Mouse (Mus musculus) testis, adult 2 months (tissue): ENCODE results near the gene Uvrag. TPM values are rescaled to one million over a fixed set of nuclear protein-coding genes. Genes with fewer than 3 reads are reported as not detected.

Experiments used
- H3K27ac ChIP-seq: fragments of 200-500 bp; 2 replicates; pipeline ENCODE4 v1.5.1; 2012; ENCODE audit warnings: low read depth, low read length; ENCODE audit not compliant: control insufficient read depth, insufficient read depth
- H3K27me3 ChIP-seq: fragments of 200-500 bp; 2 replicates; pipeline ENCODE4 v1.6.1; 2012; ENCODE audit warnings: mild to moderate bottlenecking, low read length, moderate library complexity; ENCODE audit not compliant: control insufficient read depth, insufficient read depth
- H3K36me3 ChIP-seq: fragments of 200-500 bp; 2 replicates; pipeline ENCODE4 v1.6.1; 2012; ENCODE audit warnings: mild to moderate bottlenecking, low read length; ENCODE audit not compliant: control insufficient read depth, insufficient read depth
- H3K4me1 ChIP-seq: fragments of 200-500 bp; 2 replicates; pipeline ENCODE4 v1.6.1; 2012; ENCODE audit warnings: low read length; ENCODE audit not compliant: control insufficient read depth, insufficient read depth
- H3K4me3 ChIP-seq: fragments of 200-500 bp; 2 replicates; pipeline ENCODE4 v1.5.1; 2012; ENCODE audit warnings: low read depth, mild to moderate bottlenecking, low read length, moderate library complexity, mixed read lengths; ENCODE audit not compliant: control insufficient read depth
- CTCF ChIP-seq: fragments of 200-500 bp; IDR thresholded peaks from 2 replicates; pipeline ENCODE4 v1.5.1; 2012; ENCODE audit warnings: low read depth, mild to moderate bottlenecking, inconsistent platforms, low read length, moderate library complexity; ENCODE audit not compliant: control insufficient read depth, insufficient read depth, insufficient replicate concordance
- POLR2A ChIP-seq: fragments of 200-500 bp; IDR thresholded peaks from 2 replicates; pipeline ENCODE4 v1.6.1; 2012; ENCODE audit warnings: low read depth, mild to moderate bottlenecking, inconsistent platforms, low read length, moderate library complexity; ENCODE audit not compliant: control insufficient read depth
- polyA plus RNA-seq: library from polyadenylated mRNA; depleted of rRNA; stranded (reverse); fragments of >200 nt; gene quantifications from 2 replicates; pipeline ENCODE4 v1.2.3, GENCODE M21; 2012

The Uvrag gene
- polyA plus RNA-seq, 1 experiment = 2.6 TPM

DNA sequence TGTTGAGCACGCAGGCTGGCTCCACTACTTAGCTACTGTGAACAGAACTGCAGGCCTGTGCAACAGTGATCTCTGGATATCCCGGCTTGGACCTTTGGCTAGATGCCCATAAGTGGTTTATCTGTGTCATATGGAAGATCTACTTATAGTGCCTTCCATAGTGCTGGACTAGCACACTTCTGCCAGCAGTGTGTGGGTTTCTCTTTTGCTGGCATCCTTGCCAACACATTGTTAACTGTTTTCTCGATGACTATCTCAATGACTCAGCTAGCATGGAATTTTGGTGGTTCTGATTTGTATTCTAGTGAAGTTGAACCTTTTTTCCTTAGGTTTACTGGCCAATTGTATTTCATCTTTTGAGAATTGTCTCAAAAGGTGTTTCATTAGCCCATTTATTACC lies 117.0 kb downstream of the Uvrag start:
- Histone ChIP-seq H3K36me3 (no peaks in the 10 kb centered on the region), H3K4me3 (no peak overlapping the region), H3K27ac (no peak overlapping the region), H3K27me3 (no peaks in the 10 kb centered on the region), H3K4me1 (no peaks in the 10 kb centered on the region)
- TF ChIP-seq CTCF = no peak

DNA sequence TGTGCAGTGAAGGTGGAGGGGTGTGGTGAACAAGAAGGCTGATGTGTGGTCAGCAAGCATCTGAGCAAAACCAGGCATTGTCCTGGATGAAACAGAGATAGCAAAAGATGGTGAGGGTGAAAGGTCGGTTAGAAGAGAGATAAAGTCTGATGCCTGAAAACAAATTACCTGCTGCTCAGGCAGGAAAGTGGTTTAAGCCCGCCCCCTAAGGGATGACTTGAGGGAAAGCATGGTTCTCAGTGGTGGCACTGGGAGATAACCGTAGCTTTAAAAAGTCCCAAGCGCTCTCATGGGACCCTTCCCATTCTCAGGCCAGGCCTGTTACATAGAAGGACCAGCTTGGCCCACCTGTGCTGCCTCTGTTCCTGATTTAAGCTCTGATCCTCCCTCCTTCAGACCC lies 119.7 kb downstream of the Uvrag start:
- Histone ChIP-seq H3K27me3 (no peaks in the 10 kb centered on the region), H3K27ac (no peak overlapping the region), H3K36me3 (no peaks in the 10 kb centered on the region), H3K4me3 (no peak overlapping the region), H3K4me1 (no peaks in the 10 kb centered on the region)
- no peak for TF ChIP-seq POLR2A
- TF ChIP-seq CTCF = no peak

DNA sequence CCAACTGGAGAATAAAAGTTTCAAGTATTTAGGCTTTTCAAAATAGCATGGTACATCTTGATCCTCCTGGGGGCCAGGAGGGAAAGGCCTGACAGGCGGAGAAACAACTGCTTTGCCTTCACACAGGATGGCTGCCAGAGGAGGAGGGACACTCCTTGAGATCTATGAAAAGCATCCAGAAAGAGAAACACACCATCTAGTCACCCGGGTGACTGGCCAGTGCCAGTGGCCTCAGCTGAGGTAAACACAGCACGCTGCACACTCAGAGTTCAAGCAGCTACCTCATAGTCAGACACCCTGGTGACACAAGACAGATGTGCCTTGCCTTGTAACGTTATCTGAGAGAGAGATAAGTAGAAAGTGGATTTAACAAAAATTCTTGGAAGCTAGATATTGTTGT lies 120.6 kb downstream of the Uvrag start:
- Histone ChIP-seq H3K27ac (no peak overlapping the region), H3K27me3 (no peaks in the 10 kb centered on the region), H3K4me3 (no peak overlapping the region), H3K36me3 (no peaks in the 10 kb centered on the region), H3K4me1 (peaks cover 3% of the 10 kb centered on the region)
- TF ChIP-seq POLR2A (no peak), CTCF (no peak)

DNA sequence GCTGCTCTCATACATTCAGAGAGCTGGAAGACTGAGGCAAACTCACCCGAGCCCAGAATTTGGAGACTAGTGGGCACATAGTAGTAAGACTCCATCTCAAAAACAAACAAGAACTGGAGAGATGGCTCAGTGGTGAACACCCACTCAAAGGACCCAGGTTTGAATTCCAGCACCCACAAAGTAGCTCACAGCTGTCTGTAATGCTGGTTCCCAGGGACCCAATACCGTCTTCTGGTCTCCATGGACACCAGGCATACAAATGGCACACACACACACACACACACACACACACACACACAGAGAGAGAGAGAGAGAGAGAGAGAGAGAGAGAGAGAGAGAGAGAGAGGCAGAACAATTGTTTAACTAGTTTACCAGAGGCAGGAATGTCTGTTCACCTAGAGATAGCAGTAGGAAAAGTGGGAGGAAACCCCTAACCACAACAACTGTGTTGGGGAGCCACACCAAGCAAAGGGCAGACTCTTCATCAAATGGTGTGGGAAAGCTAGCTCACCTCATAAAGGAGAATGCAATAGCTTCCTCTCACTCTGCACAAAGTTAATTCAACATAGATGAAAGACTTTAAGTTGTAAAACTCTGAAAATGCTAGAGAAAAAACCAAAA lies 123.6 kb downstream of the Uvrag start:
- H3K4me1 ChIP-seq = peaks cover 7% of the 10 kb centered on the region
- TF ChIP-seq POLR2A (no peak), CTCF (no peak)
- H3K4me3 ChIP-seq = no peak overlapping the region
- H3K27me3 ChIP-seq = no peaks in the 10 kb centered on the region
- no peak overlapping the region for H3K27ac ChIP-seq
- H3K36me3 ChIP-seq = no peaks in the 10 kb centered on the region

DNA sequence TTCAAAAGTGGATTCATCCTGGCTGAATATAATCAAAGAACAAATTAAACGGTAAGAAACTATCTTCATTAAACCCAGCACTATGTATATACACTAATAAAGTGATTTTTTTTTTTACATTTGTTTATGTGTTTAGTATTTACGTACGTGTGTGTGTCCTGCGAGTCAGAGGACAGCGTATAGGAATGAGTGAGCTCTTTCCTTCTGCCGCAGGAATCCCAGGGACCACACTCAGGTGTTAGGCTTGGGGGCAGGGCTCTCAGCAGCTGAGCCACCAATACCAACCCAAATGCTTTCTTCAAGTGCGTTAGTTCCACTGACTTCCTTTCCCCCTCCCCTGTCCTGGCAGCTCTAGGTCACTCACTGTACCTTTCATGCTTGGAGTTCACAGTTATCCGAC lies 125.0 kb downstream of the Uvrag start:
- Histone ChIP-seq H3K4me1 (peaks cover 7% of the 10 kb centered on the region), H3K4me3 (no peak overlapping the region), H3K27me3 (no peaks in the 10 kb centered on the region), H3K36me3 (no peaks in the 10 kb centered on the region), H3K27ac (no peak overlapping the region)
- TF ChIP-seq CTCF (no peak), POLR2A (no peak)

DNA sequence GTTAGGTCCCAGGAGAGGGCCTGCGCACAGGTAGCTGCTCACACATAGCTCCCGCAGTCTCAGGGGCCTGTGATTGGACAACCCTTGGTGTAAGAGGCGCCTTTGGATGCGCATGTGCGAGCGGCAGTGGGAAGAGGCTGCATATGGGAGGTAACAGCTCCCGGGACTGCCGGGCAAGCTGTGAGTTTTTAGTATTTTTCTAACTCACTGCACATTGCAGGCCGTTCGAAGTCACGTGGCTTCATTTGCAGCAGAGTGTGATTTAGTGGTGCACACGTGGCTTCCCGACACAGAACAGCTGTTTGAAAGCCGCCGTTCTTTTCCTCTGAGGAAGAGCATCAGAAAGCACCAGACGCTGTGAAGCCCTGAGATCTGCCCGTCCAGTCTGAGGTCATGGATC lies 125.5 kb downstream of the Uvrag start:
- no peak overlapping the region; the same call in 1 of the 2 replicates for H3K4me3 ChIP-seq
- H3K27me3 ChIP-seq = no peaks in the 10 kb centered on the region
- no peaks in the 10 kb centered on the region for H3K36me3 ChIP-seq
- TF ChIP-seq POLR2A (no peak), CTCF (no peak)
- H3K27ac ChIP-seq = no peak overlapping the region
- peaks cover 7% of the 10 kb centered on the region for H3K4me1 ChIP-seq

DNA sequence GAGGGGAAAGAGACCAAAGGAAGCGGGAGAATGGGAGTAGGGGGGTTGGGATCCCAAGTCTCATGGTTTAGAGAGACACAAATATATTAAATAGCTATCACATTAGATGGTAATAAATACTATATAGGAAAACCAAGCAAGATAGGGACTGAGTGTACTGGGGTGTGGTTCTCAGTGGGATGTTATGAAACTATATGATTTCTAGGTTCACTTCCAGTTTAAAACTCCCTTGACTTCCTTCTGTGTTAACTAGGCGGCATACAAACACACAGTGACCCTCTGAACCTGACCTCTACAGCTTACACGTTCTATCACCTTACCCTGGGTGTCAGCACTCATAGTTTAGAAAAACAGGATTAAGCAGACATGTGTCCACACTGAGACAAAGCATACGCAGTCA lies 126.3 kb downstream of the Uvrag start:
- Histone ChIP-seq H3K36me3 (no peaks in the 10 kb centered on the region), H3K4me1 (peaks cover 7% of the 10 kb centered on the region), H3K27ac (no peak overlapping the region), H3K27me3 (no peaks in the 10 kb centered on the region), H3K4me3 (no peak overlapping the region)
- no peak for TF ChIP-seq POLR2A
- TF ChIP-seq CTCF = no peak
